Mouse (Mus musculus) ES-Bruce4 (cell line): ENCODE results near the gene Wdr82.

Experiments
- CTCF ChIP-seq: IDR thresholded peaks from one replicate; pipeline ENCODE4 v1.8.1; 2011; ENCODE audit warnings: low read depth, low read length
- POLR2A ChIP-seq: IDR thresholded peaks from one replicate; pipeline ENCODE4 v1.8.1; 2011; ENCODE audit warnings: low read length; ENCODE audit not compliant: insufficient read depth

DNA sequence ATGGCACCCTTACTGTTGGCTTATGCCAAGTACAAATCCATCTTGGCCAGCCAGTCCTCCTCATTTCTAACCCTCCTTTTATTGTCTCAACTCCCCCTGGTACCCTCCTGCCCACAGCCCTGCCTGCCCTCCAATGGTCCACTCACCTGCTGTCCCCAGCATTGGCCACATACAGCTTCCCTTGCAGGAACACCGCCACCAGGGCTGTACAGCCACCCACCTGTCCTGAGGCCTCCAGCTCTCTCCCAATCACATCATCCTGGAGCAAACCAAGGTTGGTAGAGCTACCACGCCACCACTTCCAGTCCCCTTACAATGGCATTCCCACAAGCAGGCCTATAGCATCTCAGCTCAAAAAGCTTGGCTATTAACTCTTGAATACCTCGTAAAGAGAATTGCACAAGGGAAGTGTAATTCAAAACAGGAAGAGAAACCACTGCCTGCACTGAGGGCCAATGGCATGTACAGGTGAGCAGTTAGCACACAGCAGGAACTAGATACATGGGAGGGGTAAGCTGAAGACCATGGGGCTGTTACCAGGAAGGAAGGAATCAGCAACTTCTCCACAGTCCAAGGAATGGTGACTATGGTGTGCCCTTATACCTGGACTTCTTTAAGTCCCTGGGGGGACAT is 26.5 kb downstream of the Wdr82 start:
- TF ChIP-seq CTCF = no peak
- TF ChIP-seq POLR2A = no peak
